Mouse (Mus musculus) cerebellum, postnatal 14 days (tissue): ENCODE data around the gene Gng2.

Source experiments
- DNase-seq, 2 experiments: peaks; one replicate each; pipeline ENCODE4 v3.0.0; 2021; ENCODE audit warnings: mixed read lengths in 2 of 2

The Gng2 gene

DNA sequence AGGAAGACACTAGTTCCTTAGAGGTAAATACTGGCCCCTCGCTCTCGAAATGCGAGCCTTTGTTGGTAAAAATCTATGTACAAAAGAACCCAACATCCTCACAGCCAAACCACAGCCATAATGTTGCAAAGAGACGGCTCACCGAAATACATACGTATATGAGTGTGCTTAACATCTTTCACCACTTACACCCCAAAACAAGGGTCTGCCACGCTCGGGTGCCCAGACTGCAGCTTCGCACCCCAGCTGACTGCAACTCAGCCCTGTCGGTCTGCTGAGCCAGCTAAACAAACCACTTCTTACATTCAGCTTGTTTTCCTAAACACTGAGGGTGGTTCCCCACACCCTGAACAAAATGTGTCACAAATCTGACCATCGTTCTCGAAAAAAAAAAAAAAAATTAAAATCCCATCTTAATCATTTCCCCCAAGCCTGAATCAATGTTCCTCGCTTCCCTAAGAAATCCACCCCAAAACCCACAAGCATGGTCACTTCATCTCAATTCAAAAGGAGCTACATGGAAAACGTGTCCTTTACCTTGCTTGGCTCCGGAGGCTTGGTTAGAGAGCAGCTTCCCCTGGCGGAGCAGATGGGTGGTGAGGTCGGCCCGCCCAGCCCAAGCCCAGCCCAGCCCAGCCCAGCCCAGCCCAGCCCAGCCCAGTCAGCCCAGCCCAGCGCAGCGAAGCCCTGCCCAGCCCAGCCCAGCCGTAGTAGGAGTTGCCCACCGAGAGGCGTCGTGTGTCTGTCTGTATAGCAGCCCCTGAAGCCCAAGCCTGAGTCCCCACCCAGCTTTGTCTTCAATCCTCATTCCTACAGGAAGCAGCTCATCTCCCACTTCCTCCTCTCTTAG, 781 bp downstream of the Gng2 start:
- peak; percentile 86 for DNase-seq

DNA sequence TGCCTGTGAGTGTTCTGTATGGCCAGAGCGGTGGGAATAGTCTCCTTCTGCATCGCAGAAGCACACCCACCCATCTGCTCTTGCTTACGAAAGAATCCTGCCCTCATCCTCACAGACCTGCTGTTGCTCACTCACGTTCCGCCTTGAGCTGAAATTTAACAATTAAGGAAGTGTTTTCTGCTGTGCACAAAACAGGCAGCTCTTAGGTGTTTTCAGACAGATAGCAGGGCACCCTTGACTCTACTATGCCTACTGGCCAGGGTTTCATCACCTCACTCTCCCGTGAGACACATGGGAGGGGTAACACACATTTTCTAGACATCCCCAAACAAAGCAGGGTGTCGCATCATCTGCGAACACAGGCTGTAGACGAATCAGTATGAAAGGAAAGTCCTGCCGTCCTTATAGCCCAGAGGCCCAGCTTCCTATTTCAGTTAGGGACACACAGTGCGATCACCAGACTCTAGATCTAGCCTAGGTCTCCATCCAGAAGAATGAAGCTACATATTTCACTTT, 2.4 kb downstream of the Gng2 start:
- peak; percentile 32 to 54 for DNase-seq

DNA sequence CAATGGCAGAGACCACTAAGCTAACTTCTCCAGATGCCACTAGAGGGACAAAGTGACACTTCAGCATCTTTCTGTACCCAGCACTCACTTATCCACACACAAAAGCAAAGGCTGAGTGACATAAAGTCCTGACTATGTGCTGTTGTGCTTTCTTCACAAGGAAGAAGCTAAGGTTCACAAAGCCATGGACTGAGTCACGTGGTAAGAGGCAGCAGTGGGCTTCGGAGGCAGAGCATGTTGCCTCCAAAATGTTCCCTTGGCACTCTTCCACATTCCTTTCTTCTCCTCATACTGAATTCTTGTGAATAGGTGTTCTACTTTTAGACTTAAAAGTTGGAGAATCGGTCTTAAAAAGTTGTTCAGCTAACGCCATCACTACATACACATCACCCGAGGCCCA, 3.0 kb downstream of the Gng2 start:
- no peak for DNase-seq

DNA sequence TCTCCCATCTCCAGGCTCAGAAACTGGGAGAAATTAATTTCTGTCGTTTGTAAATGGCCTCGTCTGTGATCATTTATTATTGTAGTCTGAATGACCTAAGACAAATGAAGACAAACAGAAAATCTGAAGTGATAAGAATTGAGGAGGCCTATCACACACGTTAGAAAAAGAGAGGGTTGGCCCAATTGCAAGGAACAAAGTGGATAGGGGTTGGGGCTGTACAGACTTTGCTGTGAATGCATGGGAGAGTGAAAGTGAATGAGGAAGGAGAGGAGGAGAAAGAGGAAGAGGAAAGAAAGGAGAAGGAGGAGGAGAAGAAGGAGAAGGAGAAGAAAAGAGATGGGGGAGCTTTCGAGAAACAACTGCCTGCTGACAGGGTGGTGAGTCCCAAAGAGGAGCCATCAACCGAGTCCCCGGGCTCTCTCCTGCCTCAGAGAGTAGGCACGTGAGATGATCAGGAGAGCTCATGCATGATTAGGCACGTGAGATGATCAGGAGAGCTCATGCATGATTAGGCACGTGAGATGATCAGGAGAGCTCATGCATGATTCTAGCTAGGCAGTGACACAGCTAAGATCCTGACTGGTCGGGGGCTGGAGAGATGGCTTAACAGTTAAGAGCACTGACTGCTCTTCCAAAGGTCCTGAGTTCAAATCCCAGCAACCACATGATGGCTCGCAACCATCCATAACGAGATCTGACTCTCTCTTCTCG, 5.0 kb downstream of the Gng2 start:
- no peak for DNase-seq

DNA sequence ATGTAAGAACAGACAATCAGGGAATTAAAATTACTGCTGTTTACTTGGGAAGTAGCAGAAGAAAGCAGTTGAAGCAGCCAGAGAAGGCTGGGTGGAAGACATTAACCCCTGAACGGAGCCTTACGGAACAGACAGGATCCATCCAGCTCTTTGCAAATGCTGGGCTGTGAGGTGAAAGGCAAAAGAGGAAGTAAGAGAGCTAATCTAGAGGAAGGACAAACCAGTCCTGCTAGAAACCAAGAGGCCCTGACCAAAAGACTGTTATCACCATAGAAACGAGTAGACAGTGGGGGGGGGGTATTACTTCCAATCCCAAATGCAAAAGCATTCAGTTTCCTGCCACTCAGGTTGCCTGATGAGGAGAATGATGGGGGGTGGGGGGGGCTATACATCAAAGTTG, 6.6 kb downstream of the Gng2 start:
- DNase-seq, result no peak

DNA sequence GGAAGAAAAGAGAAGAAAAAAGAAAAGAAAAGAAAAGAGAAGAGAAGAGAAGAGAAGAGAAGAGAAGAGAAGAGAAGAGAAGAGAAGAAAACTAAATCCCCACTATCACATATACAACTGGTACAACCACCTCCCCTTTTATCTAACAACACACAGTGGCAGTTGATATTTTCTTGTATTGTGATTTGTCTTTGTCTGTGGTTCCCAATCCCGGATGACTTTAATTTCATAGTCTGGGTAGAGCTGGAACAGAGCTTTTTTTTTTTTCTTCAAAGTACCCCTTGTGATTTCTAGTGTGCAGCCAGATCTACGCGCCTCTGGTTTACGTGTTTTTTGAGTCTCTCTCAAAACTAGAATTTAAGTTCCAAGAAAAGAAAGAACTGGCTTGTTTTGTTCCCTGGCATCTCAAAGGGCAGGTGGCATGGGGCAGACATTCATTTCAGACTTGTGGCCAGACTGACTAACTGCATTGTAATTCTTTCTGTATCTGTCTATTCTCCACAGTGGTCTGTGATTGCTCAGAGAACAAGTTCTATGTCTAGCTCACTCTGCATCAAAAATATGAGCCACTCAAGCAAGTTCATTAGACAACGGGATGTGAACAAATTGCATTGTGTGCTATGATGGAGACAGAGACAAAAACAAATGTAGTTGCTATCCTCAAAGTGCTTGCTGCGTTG, 7.2 kb downstream of the Gng2 start:
- DNase-seq, result no peak

DNA sequence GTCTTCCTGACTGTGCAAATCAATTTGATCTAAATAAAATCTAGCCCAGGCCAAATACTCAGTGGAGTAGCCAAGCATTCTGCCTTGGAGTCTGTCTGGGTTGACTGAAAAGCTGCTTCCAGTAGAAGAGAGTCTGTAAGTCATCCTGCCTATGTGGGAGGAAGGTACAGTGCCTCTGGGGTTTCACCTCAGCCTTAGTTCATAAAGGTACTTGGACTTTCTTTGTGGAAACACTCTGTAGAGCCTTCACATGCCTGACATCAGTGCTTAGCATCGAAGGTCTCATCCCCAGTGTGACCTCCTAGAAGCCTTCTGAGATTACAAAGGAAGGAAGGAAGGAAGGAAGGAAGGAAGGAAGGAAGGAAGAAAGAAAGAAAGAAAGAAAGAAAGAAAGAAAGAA, 7.9 kb downstream of the Gng2 start:
- DNase-seq, result no peak

DNA sequence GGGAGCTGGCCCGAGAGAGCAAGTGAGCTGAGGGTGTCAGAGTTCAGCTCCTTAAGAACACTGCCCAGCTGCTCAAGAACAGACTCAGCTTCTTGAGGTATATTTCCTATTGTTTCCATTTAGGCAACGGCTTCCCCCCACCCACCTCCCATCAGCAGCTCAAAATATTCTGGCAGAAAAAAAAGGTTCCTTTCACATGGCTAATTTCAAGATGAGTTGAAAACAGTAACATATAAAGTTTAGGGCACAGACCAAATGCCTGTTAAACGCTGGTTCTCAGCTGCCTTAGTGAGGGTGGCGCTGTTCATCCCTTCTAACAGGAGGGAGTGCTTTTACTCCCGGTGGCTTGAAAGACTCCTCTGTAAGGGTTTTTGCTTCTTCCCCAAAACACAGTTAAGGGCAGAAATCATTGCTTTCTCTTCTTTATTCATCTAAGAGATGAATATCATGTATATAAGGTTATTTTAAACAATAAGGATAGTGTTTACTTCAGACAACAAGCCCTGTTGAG, 8.4 kb downstream of the Gng2 start:
- no peak for DNase-seq

DNA sequence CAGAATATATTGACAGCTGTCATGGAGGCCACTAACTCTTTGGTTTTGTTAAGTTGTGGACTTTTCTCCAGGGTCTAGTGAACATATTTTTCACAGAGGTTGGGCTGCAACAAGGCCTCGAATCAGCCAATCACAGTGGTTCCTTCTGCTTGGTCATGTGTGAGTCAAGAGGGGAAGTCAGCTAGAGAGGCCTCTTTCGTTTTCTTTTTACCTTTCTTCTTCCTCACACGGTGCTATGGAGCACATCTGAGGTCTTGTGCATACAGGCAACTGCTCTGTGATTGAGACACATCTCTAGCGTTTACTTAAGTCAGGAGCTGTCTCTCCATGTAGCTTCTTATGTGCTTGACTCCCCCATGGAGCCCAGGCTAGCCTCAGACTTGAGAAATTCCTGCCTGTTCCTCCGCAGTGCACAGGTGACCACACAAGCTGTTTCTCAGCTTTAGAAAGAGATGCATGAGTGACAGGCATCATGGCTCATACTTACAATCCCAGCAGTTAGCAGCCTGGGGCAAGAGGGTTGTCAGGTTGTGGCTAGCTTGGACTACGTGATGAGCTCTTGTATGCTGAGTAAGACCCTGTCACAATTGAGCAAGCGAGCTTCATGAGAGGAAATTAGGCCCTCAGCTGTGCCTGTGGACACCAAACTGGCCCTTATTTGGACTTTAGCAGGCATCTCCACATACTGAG, 9.0 kb downstream of the Gng2 start:
- DNase-seq, result no peak

DNA sequence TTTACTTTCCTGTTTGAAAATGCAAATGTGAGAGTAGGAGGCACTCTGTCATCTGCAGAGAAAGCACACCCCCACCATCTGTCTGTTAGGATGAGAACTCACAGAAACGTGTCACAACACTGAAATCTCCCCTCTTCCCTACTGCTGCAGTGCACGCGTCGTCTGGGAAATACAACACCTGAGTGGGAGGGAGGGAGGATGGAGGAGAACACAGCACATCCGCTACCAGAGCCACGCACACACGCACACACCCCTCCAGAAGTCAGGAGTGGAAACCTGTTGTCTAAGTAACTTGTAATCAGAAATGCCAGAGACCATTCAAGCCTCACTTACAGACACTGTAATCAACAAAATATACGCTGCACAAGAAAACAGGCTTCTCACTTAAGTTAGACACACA, 9.9 kb downstream of the Gng2 start:
- DNase-seq, result no peak

DNA sequence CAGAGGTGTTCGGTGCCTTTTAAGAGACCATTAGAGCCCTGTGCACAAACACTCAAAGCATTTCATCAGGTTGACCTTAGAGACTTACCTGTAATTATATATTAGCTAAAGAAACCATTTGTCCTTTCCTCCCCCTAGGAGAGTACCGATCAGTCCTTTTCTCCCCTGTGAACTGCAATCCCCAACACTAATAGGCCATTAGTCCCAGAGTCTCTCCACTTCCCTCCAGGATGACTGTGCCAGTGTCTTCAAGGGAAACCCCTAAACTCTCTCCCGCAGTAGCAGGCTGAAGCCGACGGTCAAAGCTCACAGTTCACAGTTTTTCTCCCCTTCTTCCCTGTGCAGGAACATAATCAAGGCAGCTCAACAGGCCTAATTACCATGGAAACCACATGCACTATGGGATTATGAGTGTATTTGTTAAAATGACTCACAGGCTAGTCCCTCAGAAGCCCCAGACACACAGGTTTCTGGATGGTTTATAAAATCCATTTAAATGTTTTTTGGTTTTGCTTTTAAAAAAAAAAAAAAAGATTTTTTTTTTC, 13.4 kb downstream of the Gng2 start:
- no peak for DNase-seq

DNA sequence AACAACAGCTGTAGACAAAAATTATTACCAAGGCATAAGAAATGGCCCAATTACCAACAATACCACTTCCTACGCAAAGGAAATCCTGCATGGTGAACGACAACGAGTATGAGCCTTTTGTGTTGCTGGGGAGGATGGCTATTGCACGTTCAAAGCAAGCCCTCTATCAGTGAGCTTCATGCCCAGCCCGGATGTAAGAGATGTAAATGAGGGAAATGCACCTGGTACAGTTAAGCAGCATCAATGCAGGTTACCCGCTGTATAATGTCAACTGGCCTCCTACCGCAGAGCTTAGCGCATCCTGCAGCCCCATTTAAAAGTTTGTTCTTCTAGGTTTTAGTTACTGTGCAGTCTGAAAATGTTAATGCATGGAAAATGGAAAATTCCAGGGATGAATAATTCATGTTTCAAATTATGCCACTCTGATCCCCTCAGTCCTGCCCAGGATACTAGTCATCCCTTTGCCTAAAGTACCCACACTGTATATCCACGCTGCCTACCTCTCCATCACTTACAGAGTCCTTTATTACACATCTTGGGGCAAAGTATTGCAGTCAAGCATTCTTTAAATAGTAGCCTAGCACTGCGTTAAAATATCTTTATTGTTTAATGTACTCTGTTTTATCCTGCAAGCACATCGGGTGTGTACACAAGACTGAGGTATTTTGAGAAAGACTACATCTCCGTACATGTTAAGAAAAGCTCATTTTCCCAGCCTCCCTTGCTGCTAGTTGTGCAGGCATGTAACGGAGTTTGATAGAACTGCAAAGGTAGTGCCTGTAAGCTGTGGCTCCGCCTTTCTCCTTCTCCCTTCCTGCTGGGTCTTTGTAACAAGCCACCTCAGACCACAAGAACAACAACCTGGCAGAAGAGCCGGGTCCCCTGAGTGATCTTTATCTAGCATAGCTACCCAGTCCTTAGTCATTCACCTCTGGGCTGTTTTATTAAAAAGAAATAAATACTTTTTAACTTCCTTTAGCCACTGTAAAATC, 15.2 kb downstream of the Gng2 start:
- DNase-seq, result no peak

DNA sequence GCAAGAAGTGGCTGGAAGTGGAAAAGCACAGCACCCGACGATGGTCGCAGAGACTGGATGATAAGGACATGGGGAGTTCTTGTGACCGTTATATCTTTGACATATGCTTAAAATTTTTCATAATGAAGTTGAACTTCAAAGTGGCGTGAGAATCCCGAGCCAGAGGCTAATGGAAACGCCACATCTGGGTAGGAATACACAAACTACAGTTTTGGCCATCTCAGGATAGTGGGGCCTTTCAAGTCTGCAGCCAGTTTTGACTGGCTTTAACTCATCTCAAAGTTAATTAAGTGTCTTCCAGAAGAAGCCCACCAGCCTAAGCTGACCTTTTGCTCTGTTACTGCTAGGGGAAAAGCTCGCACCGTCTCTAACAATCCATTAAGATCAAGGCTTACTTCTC, 17.6 kb downstream of the Gng2 start:
- no peak for DNase-seq

DNA sequence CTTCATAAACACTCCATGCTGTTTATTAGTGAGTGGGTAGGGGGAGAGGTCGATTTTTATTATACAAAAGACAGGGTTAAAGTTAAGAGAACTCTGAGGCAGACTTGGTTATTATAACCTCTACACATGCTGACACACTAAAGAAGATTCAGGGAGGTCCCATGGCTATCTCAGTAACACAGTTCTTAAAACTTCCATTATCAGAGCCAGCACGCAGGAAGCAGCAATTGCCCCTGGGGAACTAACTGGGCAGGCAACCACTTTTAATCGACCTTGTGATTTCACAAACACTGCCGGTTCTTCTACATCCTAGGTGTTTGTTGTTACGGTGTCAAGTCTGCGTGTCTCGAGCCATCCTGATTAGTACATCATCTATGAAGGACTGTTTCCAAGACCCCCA, 22.4 kb downstream of the Gng2 start:
- DNase-seq, result peak in 1 of 2 experiments; percentile 20

DNA sequence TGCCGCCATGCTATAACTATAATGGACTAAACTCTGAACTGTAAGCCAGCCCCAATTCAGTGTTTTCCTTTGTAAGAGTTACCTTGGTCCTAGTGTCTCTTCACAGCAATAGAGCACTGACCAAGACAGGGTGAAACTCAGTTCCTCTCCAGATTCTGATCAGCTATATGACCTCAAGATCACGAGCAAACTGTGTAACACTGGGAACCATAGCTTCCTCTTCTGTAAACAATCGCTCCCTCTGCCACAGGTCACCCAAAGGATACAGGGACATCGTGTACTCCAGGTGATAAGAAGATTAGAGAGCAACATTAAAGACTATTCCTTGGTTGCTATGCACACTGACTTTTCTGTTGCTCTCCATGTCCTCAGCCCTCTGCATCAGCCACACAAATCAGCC, 26.6 kb downstream of the Gng2 start:
- no peak for DNase-seq

DNA sequence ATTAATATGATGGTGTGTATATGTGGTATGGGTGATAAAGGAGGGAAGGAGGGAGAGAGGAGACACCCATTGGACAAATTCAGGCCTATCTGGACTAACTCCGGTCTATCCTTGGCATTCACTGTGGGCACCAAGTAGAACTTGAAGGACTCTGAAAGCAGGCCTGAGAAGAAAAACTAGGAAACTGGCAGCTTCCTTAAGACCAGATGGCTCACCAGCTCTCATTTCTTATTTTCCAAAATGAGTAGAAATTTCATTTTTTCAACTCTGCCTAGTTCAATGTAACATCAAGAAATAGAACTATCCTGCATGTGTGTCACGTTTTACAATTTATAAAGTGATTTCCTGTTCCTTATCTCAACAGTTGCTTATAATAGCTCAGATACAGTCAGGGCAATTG, 28.0 kb downstream of the Gng2 start:
- no peak for DNase-seq

DNA sequence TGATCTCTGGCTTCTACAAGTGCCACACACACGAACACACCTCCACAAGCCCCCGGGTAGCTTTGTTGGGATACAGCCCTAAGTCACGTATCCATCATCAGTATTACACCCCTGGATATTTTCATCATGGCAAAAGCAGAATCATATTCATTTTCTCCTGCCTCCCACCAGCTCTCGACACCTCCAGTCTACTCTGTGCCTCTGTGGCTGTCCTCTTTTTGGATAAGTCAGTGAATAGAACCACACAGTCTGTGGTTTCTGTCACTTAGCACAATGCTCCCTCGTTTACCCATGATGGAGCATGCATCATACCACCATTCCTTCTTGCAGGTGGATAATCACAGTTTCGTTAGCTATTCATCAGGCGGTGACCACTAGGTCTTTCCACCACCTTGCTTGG, 31.2 kb downstream of the Gng2 start:
- DNase-seq, result no peak

DNA sequence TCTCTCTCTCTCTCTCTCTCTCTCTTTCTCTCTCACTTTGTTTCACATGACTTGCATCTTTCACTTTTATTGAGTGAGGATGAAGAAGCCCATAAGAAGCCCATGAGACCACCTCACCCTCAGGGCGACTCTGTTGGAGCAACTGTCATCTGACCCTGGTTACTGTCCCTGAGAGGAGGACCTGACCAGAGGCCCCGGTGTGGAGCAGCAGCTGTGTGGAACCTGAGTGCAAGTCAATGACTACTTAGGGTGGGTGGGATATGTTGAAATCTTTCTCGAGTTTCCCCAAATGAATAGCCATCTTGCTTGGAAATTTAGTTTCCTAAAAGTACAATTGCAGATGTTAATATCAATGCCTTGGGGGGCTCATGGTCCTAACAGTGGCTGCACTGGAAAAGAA, 34.7 kb downstream of the Gng2 start:
- no peak for DNase-seq

DNA sequence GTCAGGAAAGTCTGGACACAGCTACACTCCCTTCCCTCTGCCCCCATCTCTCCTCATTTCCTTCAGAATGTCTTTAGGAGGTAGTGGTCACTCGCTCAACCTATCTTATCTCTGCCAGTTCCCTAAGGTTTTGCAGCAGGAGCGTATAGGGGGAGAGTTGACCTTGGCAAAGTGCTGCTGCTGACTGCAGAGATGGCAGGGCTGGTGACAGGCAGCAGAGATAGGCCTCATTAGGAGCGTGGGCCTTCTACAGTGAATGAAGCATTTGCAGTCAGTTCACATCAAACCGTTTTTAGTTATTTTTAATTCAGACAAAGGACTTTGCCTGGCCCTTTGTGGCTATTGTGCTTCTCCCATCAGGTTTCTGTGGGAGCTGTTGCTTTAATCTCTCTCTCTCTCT, 35.1 kb downstream of the Gng2 start:
- DNase-seq, result no peak

DNA sequence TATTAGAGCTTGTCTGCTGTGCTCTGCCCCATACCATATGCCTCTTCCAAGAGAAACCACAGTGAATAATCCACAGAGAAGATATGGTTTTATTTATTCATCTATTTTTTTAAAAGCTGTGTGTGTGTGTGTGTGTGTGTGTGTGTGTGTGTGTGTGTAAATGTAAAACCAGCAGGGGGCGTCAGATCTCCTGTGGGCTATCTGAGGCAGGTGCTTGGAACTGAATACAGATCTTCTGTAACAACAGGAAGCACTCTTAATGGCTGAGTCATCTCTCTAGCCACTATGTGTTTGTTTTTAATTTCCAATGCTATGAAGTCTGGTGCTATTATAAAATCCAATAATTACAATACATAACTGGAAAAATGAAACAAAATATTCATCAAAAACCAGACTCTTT, 37.4 kb downstream of the Gng2 start:
- DNase-seq, result peak in 1 of 2 experiments; percentile 16

DNA sequence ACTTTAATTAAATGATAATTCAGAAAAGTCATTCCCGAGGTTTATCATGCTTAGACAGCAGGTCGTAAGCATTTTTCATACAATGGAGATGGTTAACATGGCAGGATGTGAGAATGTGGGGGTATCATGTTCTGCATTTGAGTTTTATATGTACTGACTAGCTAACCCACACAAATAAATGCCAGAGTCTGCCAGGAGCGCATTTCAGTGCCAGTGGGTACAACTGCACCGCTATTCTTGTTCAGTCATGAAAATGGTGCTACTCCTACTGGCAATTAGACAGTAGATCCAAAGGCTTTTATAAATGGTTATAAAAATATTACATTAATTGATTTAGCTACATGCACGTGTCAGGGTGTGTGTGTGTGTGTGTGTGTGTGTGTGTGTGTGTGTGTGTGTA, 38.9 kb downstream of the Gng2 start:
- no peak for DNase-seq
